Mouse (Mus musculus): Measurements from ENCODE around the gene Gm45337.
"Not testable (repeated sequence)": the region's sequence is repeated elsewhere in the genome, so short reads cannot be mapped to it uniquely, and the experiment has no call there.

Gene Gm45337

GRCm38 (mm10) chr7:142144507-142144906, at the start of gene Gm45337:
Gm45337 (minus strand) TSS chr7:142144607.
- no peak for DNase-seq

- DNase-seq, result no peak
Observed at GRCm38 (mm10) chr7:142190289-142190688, 45.9 kb upstream of the Gm45337 start, which contains the start of gene Gm10153. Gm10153 (minus strand) TSS chr7:142190389.

GRCm38 (mm10) chr7:142188156-142188555, 43.7 kb upstream of the Gm45337 start:
- no peak for DNase-seq

GRCm38 (mm10) chr7:142181021-142181420, 36.6 kb upstream of the Gm45337 start:
- DNase-seq, result no peak

GRCm38 (mm10) chr7:142178685-142179084, 34.3 kb upstream of the Gm45337 start:
- no peak for DNase-seq

- DNase-seq, result not testable (repeated sequence)
Observed at GRCm38 (mm10) chr7:142175905-142176304, 31.5 kb upstream of the Gm45337 start, which contains the start of gene Krtap5-2. Krtap5-2 (minus strand) TSS chr7:142176005.

- DNase-seq, result no peak
Observed at GRCm38 (mm10) chr7:142169836-142170235, 25.4 kb upstream of the Gm45337 start.

- not testable (repeated sequence) for DNase-seq
Observed at GRCm38 (mm10) chr7:142165639-142166038, 21.2 kb upstream of the Gm45337 start, which contains the start of gene Gm4553. Gm4553 (minus strand) TSS chr7:142165739.

GRCm38 (mm10) chr7:142159366-142159765, 15.0 kb upstream of the Gm45337 start:
- no peak for DNase-seq

GRCm38 (mm10) chr7:142157013-142157412, 12.6 kb upstream of the Gm45337 start, which contains the start of gene Gm29735:
Gm29735 (minus strand) TSS chr7:142157113.
- not testable (repeated sequence) for DNase-seq

- DNase-seq, result no peak
Observed at GRCm38 (mm10) chr7:142155308-142155707, 10.9 kb upstream of the Gm45337 start.

- DNase-seq, result no peak
Observed at GRCm38 (mm10) chr7:142152191-142152590, 7.8 kb upstream of the Gm45337 start.

GRCm38 (mm10) chr7:142148633-142149032, 4.2 kb upstream of the Gm45337 start:
- DNase-seq, result no peak

- peak; percentile 41 for DNase-seq
Observed at GRCm38 (mm10) chr7:142146033-142146432, 1.6 kb upstream of the Gm45337 start.

- no peak for DNase-seq
Observed at GRCm38 (mm10) chr7:142145413-142145940, 1.1 kb upstream of the Gm45337 start.

- not testable (repeated sequence) for DNase-seq
Observed at GRCm38 (mm10) chr7:142143506-142144010, 849 bp downstream of the Gm45337 start.

GRCm38 (mm10) chr7:142140696-142141095, 3.7 kb downstream of the Gm45337 start:
- no peak for DNase-seq

- DNase-seq, result not testable (repeated sequence)
Observed at GRCm38 (mm10) chr7:142135934-142136333, 8.5 kb downstream of the Gm45337 start, which contains the start of gene Gm39115. Gm39115 (minus strand) TSS chr7:142136034.

- peak; percentile 18 for DNase-seq
Observed at GRCm38 (mm10) chr7:142134206-142134995, 10.0 kb downstream of the Gm45337 start.

- DNase-seq, result no peak
Observed at GRCm38 (mm10) chr7:142128843-142129242, 15.6 kb downstream of the Gm45337 start.

- DNase-seq, result not testable (repeated sequence)
Observed at GRCm38 (mm10) chr7:142120629-142121028, 23.8 kb downstream of the Gm45337 start, which contains the start of gene Gm45618. Gm45618 (minus strand) TSS chr7:142120729.

- peak; percentile 30 for DNase-seq
Observed at GRCm38 (mm10) chr7:142119632-142120031, 24.8 kb downstream of the Gm45337 start.

GRCm38 (mm10) chr7:142104747-142105146, 39.7 kb downstream of the Gm45337 start:
- no peak for DNase-seq

GRCm38 (mm10) chr7:142097776-142098175, 46.6 kb downstream of the Gm45337 start:
- peak; percentile 89 for DNase-seq
